Mouse (Mus musculus) MEL (cell line): ENCODE measurements around the gene Zfp382. TPM values are rescaled to one million over a fixed set of nuclear protein-coding genes. Genes with fewer than 3 reads are reported as not detected.

Experiments
- DNase-seq: peaks from one replicate; pipeline ENCODE4 v3.0.0; 2011; ENCODE audit warnings: low read depth, low spot score
- H3K27ac ChIP-seq: 2 replicates; pipeline ENCODE4 v1.5.1; 2012; ENCODE audit warnings: low read depth, mild to moderate bottlenecking, control low read depth, low read length, moderate library complexity; ENCODE audit not compliant: control insufficient read depth
- H3K27me3 ChIP-seq, 2 experiments: fragments of 150-350 bp in 1 of 2; sonication (generic) in 1 of 2; 2 replicates each; pipeline ENCODE4 v1.6.1; 2012; ENCODE audit warnings: low read length in 2 of 2, mild to moderate bottlenecking in 2 of 2, improper control_type of control experiment in 1 of 2, moderate library complexity in 1 of 2; ENCODE audit not compliant: insufficient read depth in 2 of 2, control insufficient read depth in 1 of 2
- H3K36me3 ChIP-seq, 2 experiments: 2 replicates each; pipeline ENCODE4 v1.6.1; 2012 to 2014; ENCODE audit warnings: low read length in 2 of 2, improper control_type of control experiment in 1 of 2, inconsistent platforms in 1 of 2, mild to moderate bottlenecking in 1 of 2; ENCODE audit not compliant: insufficient read depth in 2 of 2, control insufficient read depth in 1 of 2
- H3K4me1 ChIP-seq, 2 experiments: fragments of 150-350 bp in 1 of 2; sonication (generic) in 1 of 2; 2 replicates each; pipeline ENCODE4 v1.6.1; 2012; ENCODE audit warnings: low read length in 2 of 2, improper control_type of control experiment in 1 of 2, mild to moderate bottlenecking in 1 of 2; ENCODE audit not compliant: insufficient read depth in 2 of 2, control insufficient read depth in 1 of 2
- H3K4me3 ChIP-seq, 2 experiments: fragments of 150-350 bp in 1 of 2; sonication (generic) in 1 of 2; 2 replicates each; pipeline ENCODE4 v1.5.1; 2012; ENCODE audit warnings: low read depth in 2 of 2, low read length in 2 of 2, mild to moderate bottlenecking in 2 of 2, moderate library complexity in 2 of 2, control low read depth in 1 of 2, improper control_type of control experiment in 1 of 2; ENCODE audit not compliant: control insufficient read depth in 1 of 2, insufficient read depth in 1 of 2
- H3K79me2 ChIP-seq: 2 replicates; pipeline ENCODE4 v1.6.1; 2012; ENCODE audit warnings: mild to moderate bottlenecking, low read length, moderate library complexity; ENCODE audit not compliant: control insufficient read depth, poor library complexity, insufficient read depth
- H3K9ac ChIP-seq: 2 replicates; pipeline ENCODE4 v1.6.1; 2012; ENCODE audit warnings: low read depth, mild to moderate bottlenecking, control low read depth, low read length, moderate library complexity; ENCODE audit not compliant: control insufficient read depth, poor library complexity, severe bottlenecking
- H3K9me3 ChIP-seq: fragments of 150-350 bp; sonication (generic); replicated peaks from 2 replicates; pipeline ENCODE4 v1.6.1; 2012; ENCODE audit warnings: mild to moderate bottlenecking, low read length, improper control_type of control experiment, moderate library complexity; ENCODE audit not compliant: insufficient read depth
- CHD2 ChIP-seq: IDR thresholded peaks from 2 replicates; pipeline ENCODE4 v1.6.1; 2011; ENCODE audit warnings: low read length, improper control_type of control experiment
- CTCF ChIP-seq, 3 experiments: IDR thresholded peaks in 2 of 3; conservative IDR thresholded peaks in 1 of 3; 2 replicates each; pipeline ENCODE4 v1.5.1; 2011 to 2012; ENCODE audit warnings: low read length in 3 of 3, low read depth in 2 of 3, mild to moderate bottlenecking in 2 of 3, improper control_type of control experiment in 1 of 3, inconsistent platforms in 1 of 3, mixed read lengths in 1 of 3, moderate library complexity in 1 of 3; ENCODE audit not compliant: control insufficient read depth in 1 of 3, insufficient read depth in 1 of 3, poor library complexity in 1 of 3, severe bottlenecking in 1 of 3
- ELF1 ChIP-seq: IDR thresholded peaks from 2 replicates; pipeline ENCODE4 v1.6.1; 2014; ENCODE audit warnings: low read depth, mild to moderate bottlenecking, inconsistent platforms, low read length, improper control_type of control experiment, moderate library complexity
- EP300 ChIP-seq, 2 experiments: IDR thresholded peaks; 2 replicates each; pipeline ENCODE4 v1.6.1; 2011; ENCODE audit warnings: improper control_type of control experiment in 2 of 2, low read length in 2 of 2, low read depth in 1 of 2, mild to moderate bottlenecking in 1 of 2
- GABPA ChIP-seq: IDR thresholded peaks from 2 replicates; pipeline ENCODE4 v1.6.1; 2012; ENCODE audit warnings: low read depth, mild to moderate bottlenecking, inconsistent platforms, low read length, improper control_type of control experiment, moderate library complexity
- KAT2A ChIP-seq: conservative IDR thresholded peaks from 2 replicates; pipeline ENCODE4 v1.6.1; 2012; ENCODE audit warnings: low read depth, low read length, improper control_type of control experiment, inconsistent platforms
- RAD21 ChIP-seq: IDR thresholded peaks from 2 replicates; pipeline ENCODE4 v1.6.1; 2011; ENCODE audit warnings: mild to moderate bottlenecking, low read depth, low read length, improper control_type of control experiment
- SMC3 ChIP-seq: IDR thresholded peaks from 2 replicates; pipeline ENCODE4 v1.6.1; 2011; ENCODE audit warnings: low read depth, low read length, improper control_type of control experiment
- TAL1 ChIP-seq: IDR thresholded peaks from 2 replicates; pipeline ENCODE4 v1.6.1; 2012; ENCODE audit warnings: mild to moderate bottlenecking, inconsistent platforms, low read length, moderate library complexity, mixed read lengths
- USF1 ChIP-seq: IDR thresholded peaks from 2 replicates; pipeline ENCODE4 v1.6.1; 2014; ENCODE audit warnings: low read depth, mild to moderate bottlenecking, inconsistent platforms, low read length, improper control_type of control experiment, moderate library complexity
- ZC3H11A ChIP-seq: IDR thresholded peaks from 2 replicates; pipeline ENCODE4 v1.6.1; 2012; ENCODE audit warnings: low read depth, mild to moderate bottlenecking, inconsistent platforms, low read length, improper control_type of control experiment
- ZMIZ1 ChIP-seq: IDR thresholded peaks from 2 replicates; pipeline ENCODE4 v1.6.1; 2012; ENCODE audit warnings: low read depth, mild to moderate bottlenecking, inconsistent platforms, low read length, improper control_type of control experiment, moderate library complexity
- polyA plus RNA-seq, 2 experiments: library from polyadenylated mRNA; stranded (reverse) in 1 of 2; unstranded in 1 of 2; fragments of >175 nt in 1 of 2; fragments of >200 nt in 1 of 2; gene quantifications; 2 replicates each; pipeline versions ENCODE4 v1.2.1 to v1.2.4; 2012; ENCODE audit warnings: low replicate concordance in 2 of 2, low read depth in 1 of 2; ENCODE audit not compliant: insufficient read length in 2 of 2, insufficient read depth in 1 of 2, missing spikeins in 1 of 2
- total RNA-seq: library from RNA; depleted of rRNA; stranded (reverse); fragments of 300-350 nt; gene quantifications from 2 replicates; pipeline ENCODE4 v1.2.3, GENCODE M21; 2012

Gene Zfp382
- total and polyA plus RNA-seq, 3 experiments: 3.9 to 7.1 TPM; not detected in 1

DNA sequence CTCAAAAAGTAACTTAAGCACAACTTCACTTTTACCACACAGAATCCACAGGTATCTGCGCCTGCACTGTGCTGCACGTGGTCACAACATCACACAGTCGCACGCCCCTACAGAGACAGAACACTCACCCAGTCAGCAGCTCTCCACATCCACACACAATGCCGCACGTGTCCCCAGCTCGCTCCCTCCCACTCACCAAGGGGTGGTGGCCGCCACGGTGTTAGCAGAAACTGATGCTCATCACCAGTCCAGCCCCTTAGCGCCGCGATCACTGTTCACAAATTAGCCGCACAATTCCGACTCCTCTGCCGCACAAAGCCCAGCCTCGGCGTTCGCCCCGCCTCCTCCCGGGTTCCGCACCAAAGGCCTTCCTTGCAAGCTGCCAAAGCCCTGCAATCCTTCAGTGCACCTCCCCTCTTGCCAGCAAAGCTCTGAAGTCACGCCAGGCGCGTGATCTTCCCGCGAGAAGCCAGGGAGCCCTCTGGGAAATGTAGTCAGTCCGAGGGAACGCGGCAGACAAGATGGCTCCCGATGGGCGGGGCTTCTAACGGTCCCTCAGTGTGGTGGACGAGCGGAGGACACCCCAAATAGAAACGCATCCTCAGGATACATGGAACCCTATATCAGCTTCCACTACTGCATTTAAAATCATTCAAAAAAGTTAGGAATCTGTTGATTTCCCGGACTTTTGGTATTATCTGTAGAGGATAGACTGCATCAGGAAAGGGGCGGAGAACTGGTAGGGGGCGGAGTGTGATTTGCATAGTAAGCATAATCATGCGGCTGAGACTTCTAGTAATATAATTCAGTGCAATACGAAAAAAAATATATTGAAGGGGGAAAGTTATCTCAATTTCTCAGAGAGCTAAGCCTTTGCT is 31.4 kb upstream of the Zfp382 start, which contains the start of the genes Gm26920 and Zfp566 (continued):
- no peak; the same call in 1 of the 2 replicates for TF ChIP-seq ZMIZ1
- peak; percentile 99 for TF ChIP-seq CHD2
- peak; percentile 67; the same call in 1 of the 2 replicates for TF ChIP-seq ELF1
- peak; percentile 91 for TF ChIP-seq KAT2A
- TF ChIP-seq GABPA: no peak

- peak overlapping the region; percentile 66 for H3K9ac ChIP-seq
- peaks cover 8% of the 10 kb centered on the region for H3K79me2 ChIP-seq
- peak overlapping the region; percentile 65 to 70 for H3K4me3 ChIP-seq
- H3K27ac ChIP-seq: peak overlapping the region; percentile 72
- H3K4me1 ChIP-seq: peaks cover 0 to 10% of the 10 kb centered on the region in 2 experiments; a peak in 3 of 4 replicates
- peaks cover 0 to 8% of the 10 kb centered on the region in 2 experiments; a peak in 2 of 4 replicates for H3K36me3 ChIP-seq
- no peaks in the 10 kb centered on the region for H3K9me3 ChIP-seq
- peak; percentile 46 for DNase-seq
- no peaks in the 10 kb centered on the region for H3K27me3 ChIP-seq
- TF ChIP-seq USF1 (no peak), ZC3H11A (peak; percentile 27; the same call in 1 of the 2 replicates), SMC3 (peak; percentile 35), CHD2 (no peak), RAD21 (peak; percentile 38), CTCF (IDR thresholded peaks at IDR 0.05 in 2 of 3, conservative IDR thresholded peaks at IDR 0.05 in 1 of 3; ENCODE audit: control insufficient read depth in 1 of 3, insufficient read depth in 1 of 3, low read depth in 2 of 3, low read length in 3 of 3, poor library complexity in 1 of 3, severe bottlenecking in 1 of 3) (peak in 1 of 3 experiments; percentile 33; a peak in 3 of 6 replicates)
Measured at GRCm38 (mm10) chr7:30090970-30091585, 30.7 kb upstream of the Zfp382 start.

- Histone ChIP-seq H3K9me3 (no peaks in the 10 kb centered on the region), H3K4me3 (no peak overlapping the region), H3K36me3 (peaks cover 0 to 8% of the 10 kb centered on the region in 2 experiments; a peak in 2 of 4 replicates), H3K27ac (no peak overlapping the region), H3K27me3 (no peaks in the 10 kb centered on the region), H3K79me2 (peaks cover 11% of the 10 kb centered on the region), H3K4me1 (peaks cover 0 to 15% of the 10 kb centered on the region in 2 experiments; a peak in 3 of 4 replicates), H3K9ac (no peak overlapping the region)
- TF ChIP-seq TAL1: no peak
- TF ChIP-seq EP300 (IDR thresholded peaks at IDR 0.05; ENCODE audit: low read depth in 1 of 2, low read length in 2 of 2): no peak
- DNase-seq: no peak
Measured at GRCm38 (mm10) chr7:30092666-30093065, 29.1 kb upstream of the Zfp382 start.
